Mouse (Mus musculus): Measurements from ENCODE around the gene Nfs1. TPM values are rescaled to one million over a fixed set of nuclear protein-coding genes. Genes with fewer than 3 reads are reported as not detected.

Nfs1 gene
- total and polyA plus RNA-seq, 3 experiments: 64.5 to 83.9 TPM; not detected in 1

- peak overlapping the region; percentile 70 for H3K9ac ChIP-seq (ENCODE audit: control insufficient read depth, low read depth, low read length, poor library complexity, severe bottlenecking)
- peaks cover 11 to 19% of the 10 kb centered on the region in 2 experiments for H3K36me3 ChIP-seq (ENCODE audit: control insufficient read depth in 1 of 2, insufficient read depth in 2 of 2, low read length in 2 of 2)
- DNase-seq (ENCODE audit: low read depth, low spot score): no peak
- TF ChIP-seq MEF2A (IDR thresholded peaks at IDR 0.05; ENCODE audit: extremely low read depth, insufficient replicate concordance, low read depth, low read length, poor library complexity, severe bottlenecking): no peak
- TF ChIP-seq E2F4 (IDR thresholded peaks at IDR 0.05; ENCODE audit: borderline replicate concordance, low read depth, low read length): no peak
- TF ChIP-seq ZC3H11A (IDR thresholded peaks at IDR 0.05; ENCODE audit: low read depth, low read length): no peak
- no peak for TF ChIP-seq MAX (IDR thresholded peaks at IDR 0.05; ENCODE audit: low read length)
- no peak for TF ChIP-seq MYC (IDR thresholded peaks at IDR 0.05; ENCODE audit: low read depth, low read length)
- TF ChIP-seq POLR2A (IDR thresholded peaks at IDR 0.05; ENCODE audit: control insufficient read depth in 1 of 2, insufficient read depth in 1 of 2, low read depth in 1 of 2, low read length in 2 of 2, poor library complexity in 1 of 2): no peak
- no peak for TF ChIP-seq ZKSCAN1 (IDR thresholded peaks at IDR 0.05; ENCODE audit: low read depth, low read length)
- no peak for TF ChIP-seq TCF12 (IDR thresholded peaks at IDR 0.05; ENCODE audit: low read depth, low read length)
- no peak for TF ChIP-seq USF1 (IDR thresholded peaks at IDR 0.05; ENCODE audit: low read depth, low read length)
- TF ChIP-seq SMC3 (IDR thresholded peaks at IDR 0.05; ENCODE audit: low read depth, low read length): no peak
- peak overlapping the region; percentile 66 for H3K27ac ChIP-seq (ENCODE audit: control insufficient read depth, low read depth, low read length)
- no peaks in the 10 kb centered on the region for H3K27me3 ChIP-seq (ENCODE audit: control insufficient read depth in 1 of 2, insufficient read depth in 2 of 2, low read length in 2 of 2)
- H3K79me2 ChIP-seq (ENCODE audit: control insufficient read depth, insufficient read depth, low read length, poor library complexity): peaks cover 16% of the 10 kb centered on the region
- peaks cover 0 to 2% of the 10 kb centered on the region in 2 experiments; a peak in 1 of 4 replicates for H3K4me1 ChIP-seq (ENCODE audit: control insufficient read depth in 1 of 2, insufficient read depth in 2 of 2, low read length in 2 of 2)
- no peaks in the 10 kb centered on the region for H3K9me3 ChIP-seq (replicated peaks; ENCODE audit: insufficient read depth, low read length)
- H3K4me3 ChIP-seq (ENCODE audit: control insufficient read depth in 1 of 2, insufficient read depth in 1 of 2, low read depth in 2 of 2, low read length in 2 of 2): peak overlapping the region; percentile 69 to 78
Observed at GRCm38 (mm10) chr2:156143367-156143766, 619 bp downstream of the Nfs1 start.

- Histone ChIP-seq H3K4me3 (ENCODE audit: control insufficient read depth in 1 of 2, insufficient read depth in 1 of 2, low read depth in 2 of 2, low read length in 2 of 2) (peak overlapping the region; percentile 69 to 78; a peak in 3 of 4 replicates), H3K4me1 (ENCODE audit: control insufficient read depth in 1 of 2, insufficient read depth in 2 of 2, low read length in 2 of 2) (peaks cover 0 to 2% of the 10 kb centered on the region in 2 experiments; a peak in 1 of 4 replicates), H3K27me3 (ENCODE audit: control insufficient read depth in 1 of 2, insufficient read depth in 2 of 2, low read length in 2 of 2) (no peaks in the 10 kb centered on the region), H3K79me2 (ENCODE audit: control insufficient read depth, insufficient read depth, low read length, poor library complexity) (peaks cover 16% of the 10 kb centered on the region), H3K27ac (ENCODE audit: control insufficient read depth, low read depth, low read length) (no peak overlapping the region), H3K9ac (ENCODE audit: control insufficient read depth, low read depth, low read length, poor library complexity, severe bottlenecking) (peak overlapping the region; percentile 70), H3K36me3 (ENCODE audit: control insufficient read depth in 1 of 2, insufficient read depth in 2 of 2, low read length in 2 of 2) (peaks cover 6 to 17% of the 10 kb centered on the region in 2 experiments), H3K9me3 (replicated peaks; ENCODE audit: insufficient read depth, low read length) (no peaks in the 10 kb centered on the region)
- DNase-seq (ENCODE audit: low read depth, low spot score): no peak
- TF ChIP-seq NRF1 (IDR thresholded peaks at IDR 0.05; ENCODE audit: insufficient read depth, low read depth, low read length, poor library complexity, severe bottlenecking): no peak
- no peak for TF ChIP-seq POLR2AphosphoS2 (IDR thresholded peaks at IDR 0.05; ENCODE audit: low read length)
- no peak for TF ChIP-seq POLR2A (IDR thresholded peaks at IDR 0.05; ENCODE audit: control insufficient read depth in 1 of 2, insufficient read depth in 1 of 2, low read depth in 1 of 2, low read length in 2 of 2, poor library complexity in 1 of 2)
- no peak for TF ChIP-seq ZMIZ1 (IDR thresholded peaks at IDR 0.05; ENCODE audit: low read depth, low read length)
- TF ChIP-seq RAD21 (IDR thresholded peaks at IDR 0.05; ENCODE audit: low read depth, low read length): peak; percentile 5; the same call in 1 of the 2 replicates
- TF ChIP-seq MYC (IDR thresholded peaks at IDR 0.05; ENCODE audit: low read depth, low read length): peak; percentile 54; the same call in 1 of the 2 replicates
- no peak for TF ChIP-seq MXI1 (IDR thresholded peaks at IDR 0.05; ENCODE audit: low read depth, low read length)
- TF ChIP-seq CHD1 (IDR thresholded peaks at IDR 0.05; ENCODE audit: low read depth, low read length): no peak
- peak; percentile 27 for TF ChIP-seq SMC3 (IDR thresholded peaks at IDR 0.05; ENCODE audit: low read depth, low read length)
- TF ChIP-seq CTCF (IDR thresholded peaks at IDR 0.05 in 2 of 3, conservative IDR thresholded peaks at IDR 0.05 in 1 of 3; ENCODE audit: control insufficient read depth in 1 of 3, insufficient read depth in 1 of 3, low read depth in 2 of 3, low read length in 3 of 3, poor library complexity in 1 of 3, severe bottlenecking in 1 of 3): peak in 1 of 3 experiments; percentile 37; a peak in 2 of 6 replicates
- TF ChIP-seq ETS1 (IDR thresholded peaks at IDR 0.05; ENCODE audit: low read depth, low read length): no peak
- no peak for TF ChIP-seq MEF2A (IDR thresholded peaks at IDR 0.05; ENCODE audit: extremely low read depth, insufficient replicate concordance, low read depth, low read length, poor library complexity, severe bottlenecking)
- no peak for TF ChIP-seq NELFE (IDR thresholded peaks at IDR 0.05; ENCODE audit: low read depth, low read length)
- no peak for TF ChIP-seq CHD2 (IDR thresholded peaks at IDR 0.05; ENCODE audit: low read length)
Observed at GRCm38 (mm10) chr2:156142820-156143219, 1.2 kb downstream of the Nfs1 start.

All from MEL (cell line).